Mouse (Mus musculus): ENCODE data around the gene Nxn.

Gene Nxn

DNA sequence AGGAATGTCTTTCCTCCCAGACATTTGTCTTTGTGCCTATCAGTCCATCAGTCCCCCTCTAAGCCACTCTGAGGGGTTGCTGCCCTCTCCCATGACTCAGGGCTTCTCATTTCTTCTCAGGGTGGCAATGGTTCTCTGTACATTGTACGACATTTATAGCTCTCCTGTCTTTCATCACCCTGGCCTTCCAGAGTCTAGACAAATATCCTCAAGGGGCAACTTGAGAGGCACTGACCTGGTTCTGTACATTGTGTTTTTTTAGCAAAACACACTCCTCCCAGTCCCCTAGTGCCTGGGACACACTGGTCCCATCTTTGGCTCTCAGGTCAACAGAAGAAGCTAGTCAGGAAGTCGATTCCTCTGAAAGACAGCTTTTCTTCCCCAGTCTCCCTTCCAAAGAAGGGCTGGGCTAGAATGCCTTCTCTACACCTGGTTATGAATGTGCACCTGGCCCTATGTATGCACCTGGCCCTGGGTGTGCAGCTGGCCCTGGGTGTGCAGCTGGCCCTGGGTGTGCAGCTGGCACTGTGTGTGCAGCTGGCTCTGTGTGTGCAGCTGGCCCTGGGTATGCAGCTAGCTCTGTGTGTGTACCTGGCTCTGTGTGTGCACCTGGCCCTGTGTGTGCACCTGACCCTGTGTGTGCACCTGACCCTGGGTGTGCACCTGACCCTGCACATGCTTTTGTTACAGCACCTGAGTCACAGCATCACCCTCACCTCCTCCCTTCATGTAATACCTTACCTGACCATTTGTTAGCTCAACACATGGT lies 70.2 kb downstream of the Nxn start:
- DNase-seq = no peak

DNA sequence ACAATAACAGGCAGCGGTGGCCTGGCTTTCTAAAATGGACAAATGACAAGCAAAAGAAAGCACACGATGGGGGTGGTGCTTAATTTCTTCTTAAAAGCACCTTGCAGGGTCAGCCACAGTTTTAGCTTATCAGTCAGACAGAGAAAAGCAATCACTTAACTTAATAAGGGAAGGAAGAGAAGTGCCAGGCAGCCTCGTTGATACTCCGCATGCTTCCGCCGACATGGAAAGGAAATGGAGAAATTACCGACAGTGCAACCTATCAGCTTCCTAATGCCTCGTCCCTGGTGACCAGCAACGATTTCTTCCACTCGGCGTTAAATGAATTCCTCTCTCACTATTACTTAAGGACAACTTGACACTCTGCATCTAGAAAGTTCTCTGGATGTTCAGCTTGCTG lies 70.9 kb downstream of the Nxn start:
- no peak for DNase-seq

DNA sequence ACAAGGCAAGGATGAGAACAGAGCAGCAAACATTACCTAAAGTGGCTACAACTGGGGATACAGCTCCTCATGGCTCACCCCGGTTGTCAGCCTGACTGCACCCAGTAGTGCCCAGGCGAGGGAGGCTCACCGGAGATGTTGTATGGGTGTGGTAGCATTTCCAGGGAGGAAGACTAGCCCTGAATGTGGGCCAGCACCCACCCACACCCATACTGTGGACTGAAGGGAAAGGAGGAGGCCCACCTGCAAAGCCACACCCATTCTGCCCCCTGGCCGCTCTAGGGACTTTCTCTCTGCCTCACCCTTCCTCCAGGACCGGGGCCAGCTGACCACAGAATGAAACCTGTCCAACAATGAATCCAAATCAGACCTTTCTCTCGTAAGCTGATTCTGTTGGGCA lies 72.3 kb downstream of the Nxn start:
- no peak for DNase-seq

DNA sequence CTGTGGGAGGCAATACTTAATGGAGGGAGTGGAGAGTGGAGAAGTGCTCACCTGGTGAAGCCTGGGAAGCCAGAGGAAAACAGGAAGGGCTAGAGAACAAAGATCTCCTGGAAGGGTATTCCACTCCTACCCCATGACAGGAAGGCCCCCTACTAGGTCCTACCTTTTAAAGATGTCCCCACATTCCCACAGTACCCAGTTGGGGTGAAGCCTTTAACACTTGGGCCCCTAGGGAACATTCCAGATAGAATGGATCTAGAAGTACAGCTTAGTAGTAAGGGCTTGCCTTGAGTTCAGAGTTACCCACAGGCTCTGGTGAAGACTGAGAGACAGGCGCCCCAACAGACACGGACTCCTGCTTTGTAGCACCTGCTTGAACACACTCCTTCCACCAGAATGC lies 72.9 kb downstream of the Nxn start:
- no peak for DNase-seq

DNA sequence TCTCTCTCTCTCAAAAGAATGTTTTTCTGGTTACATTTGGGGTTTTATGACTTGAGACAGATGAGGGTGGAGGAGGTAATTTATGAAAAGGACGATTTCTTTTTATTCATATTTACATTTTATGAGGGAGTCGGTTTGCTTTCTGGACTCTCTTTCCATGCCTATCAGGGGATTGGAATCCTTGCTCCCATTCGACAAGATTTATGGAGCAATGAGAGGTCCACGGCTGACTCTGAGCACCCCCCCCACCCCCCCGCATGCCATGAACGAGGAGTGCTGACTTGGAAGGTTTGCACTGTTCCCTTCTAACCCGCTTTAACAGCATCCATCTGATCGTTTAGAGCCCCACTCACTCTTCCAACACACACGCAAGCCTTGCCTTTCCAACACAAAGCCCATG lies 74.1 kb downstream of the Nxn start:
- no peak for DNase-seq

DNA sequence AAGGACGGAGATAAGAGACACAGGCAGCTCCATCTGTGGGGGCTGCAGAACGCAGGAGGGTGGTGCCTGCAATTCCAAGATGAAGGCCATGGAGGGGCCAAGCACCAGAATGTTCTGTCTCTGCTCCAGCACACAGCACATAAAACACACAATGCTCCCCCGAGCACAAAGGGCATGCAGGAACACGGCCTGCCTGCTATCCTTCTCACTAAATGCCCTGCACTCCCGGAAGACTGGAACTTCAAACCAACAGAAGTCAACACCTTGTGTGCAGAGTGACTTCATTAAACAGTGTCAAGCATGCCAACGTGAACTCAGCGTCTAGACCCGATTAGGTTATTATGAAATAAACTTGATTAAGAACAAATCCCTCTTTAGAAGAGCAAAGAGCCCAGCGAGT lies 74.7 kb downstream of the Nxn start:
- DNase-seq = no peak

DNA sequence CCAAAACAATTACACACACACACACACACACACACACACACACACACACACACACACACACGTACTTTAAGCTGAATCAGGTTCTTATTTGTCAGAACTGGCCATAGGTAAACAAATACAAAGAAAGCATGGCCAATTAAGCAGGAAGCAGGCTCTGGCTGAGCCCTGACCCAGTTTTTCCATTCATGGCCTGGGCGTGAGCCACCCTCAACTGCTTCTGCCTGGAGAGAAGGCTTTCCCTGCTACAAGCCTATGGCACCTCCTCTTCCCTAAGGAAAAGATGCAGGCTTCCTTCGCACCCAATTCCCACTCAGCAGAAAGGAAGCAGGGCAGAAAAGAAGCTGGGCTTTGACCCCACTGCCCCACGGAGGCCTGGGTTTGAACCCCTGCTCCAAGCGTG lies 76.0 kb downstream of the Nxn start:
- no peak for DNase-seq

DNA sequence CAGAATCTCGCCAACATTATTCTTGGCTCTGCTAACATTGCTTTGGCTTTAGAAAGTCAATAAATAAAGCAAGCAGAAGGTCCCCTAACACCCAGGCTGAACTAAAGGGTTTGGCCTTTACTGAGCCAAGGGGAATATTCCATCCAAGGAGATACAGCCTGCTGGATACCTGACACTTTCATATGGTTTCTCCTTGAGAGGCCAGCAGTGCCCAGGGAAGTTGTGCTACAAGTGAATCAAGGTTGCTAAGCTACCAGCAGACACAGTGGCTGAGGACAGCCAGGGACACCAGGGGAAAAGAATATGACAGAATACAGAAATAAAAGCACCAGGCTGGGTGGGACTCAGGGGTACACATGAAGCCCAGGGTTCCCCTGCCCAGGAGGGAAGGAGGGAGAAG lies 76.9 kb downstream of the Nxn start:
- no peak for DNase-seq

DNA sequence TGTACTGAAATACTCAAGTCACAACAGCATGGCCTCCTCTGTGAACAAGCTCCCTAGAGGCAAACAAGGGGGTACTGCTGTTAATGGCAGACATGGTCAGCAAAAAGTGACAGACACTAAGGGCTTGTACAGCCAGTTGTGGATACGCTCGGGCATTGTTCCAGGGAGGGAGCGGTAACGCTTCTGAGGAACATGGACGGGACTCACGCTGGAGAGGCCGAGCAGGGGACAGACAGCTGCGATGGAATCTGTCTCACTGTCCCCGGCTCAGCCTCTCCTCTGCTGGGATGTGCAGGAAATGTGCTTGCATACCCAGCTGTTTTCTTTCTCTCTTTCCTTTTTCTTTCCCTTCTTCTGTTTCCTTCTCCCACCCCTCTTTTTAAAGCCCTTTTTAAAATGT lies 78.5 kb downstream of the Nxn start:
- no peak for DNase-seq

DNA sequence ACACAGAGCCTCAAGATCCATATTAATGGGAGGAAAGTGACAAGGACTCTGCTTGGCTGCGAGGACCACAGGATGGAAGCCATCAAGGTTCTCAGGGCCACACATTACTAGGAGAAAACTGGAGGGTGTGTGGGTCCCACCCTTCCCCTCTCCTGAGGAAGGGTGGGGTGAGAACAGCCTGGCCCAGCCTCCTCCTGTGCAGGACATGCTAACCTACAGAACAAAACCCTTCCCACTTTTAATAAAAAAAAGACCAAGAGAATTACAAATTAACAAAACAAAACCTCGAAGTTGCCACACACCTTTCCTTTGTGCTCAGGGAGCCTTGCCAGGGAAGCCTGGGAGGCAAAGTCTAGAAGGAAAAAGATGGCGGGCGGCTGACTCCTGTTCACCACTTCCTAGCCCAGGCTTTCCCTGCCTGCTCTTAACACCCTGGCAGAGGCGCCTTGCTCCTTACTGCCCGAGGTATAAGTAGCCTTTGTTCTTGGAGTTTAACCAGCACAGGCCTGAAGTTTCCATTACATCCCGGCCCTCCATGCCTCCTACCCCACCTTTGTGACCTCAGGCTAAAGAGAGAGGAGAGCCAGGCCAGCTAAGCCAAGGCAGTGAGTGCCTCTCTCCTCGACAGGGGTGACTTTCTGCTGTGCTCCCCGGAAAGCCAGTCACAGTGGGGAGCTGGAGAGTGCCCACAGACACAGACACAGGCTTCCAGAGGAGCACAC lies 79.1 kb downstream of the Nxn start:
- peak; percentile 18 to 39 for DNase-seq

DNA sequence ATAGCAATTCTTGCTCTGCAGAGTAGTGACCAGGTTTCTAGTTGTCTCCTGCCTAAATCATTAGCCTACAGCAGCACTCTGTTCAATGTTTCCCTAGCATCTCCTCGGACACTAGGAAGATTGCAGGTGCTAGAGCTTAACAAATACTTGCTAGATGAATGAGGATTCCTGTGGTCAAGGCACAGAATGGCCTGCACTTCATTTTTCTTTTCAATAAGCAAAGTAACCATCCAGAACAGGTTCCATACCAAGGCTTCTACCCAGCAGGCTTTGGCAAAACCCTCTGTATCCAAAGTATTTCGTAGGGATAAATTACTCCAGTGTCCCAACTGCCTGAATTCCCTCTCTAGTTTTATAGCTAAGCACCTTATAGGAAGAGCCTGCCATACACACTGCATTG lies 81.0 kb downstream of the Nxn start:
- DNase-seq = no peak

DNA sequence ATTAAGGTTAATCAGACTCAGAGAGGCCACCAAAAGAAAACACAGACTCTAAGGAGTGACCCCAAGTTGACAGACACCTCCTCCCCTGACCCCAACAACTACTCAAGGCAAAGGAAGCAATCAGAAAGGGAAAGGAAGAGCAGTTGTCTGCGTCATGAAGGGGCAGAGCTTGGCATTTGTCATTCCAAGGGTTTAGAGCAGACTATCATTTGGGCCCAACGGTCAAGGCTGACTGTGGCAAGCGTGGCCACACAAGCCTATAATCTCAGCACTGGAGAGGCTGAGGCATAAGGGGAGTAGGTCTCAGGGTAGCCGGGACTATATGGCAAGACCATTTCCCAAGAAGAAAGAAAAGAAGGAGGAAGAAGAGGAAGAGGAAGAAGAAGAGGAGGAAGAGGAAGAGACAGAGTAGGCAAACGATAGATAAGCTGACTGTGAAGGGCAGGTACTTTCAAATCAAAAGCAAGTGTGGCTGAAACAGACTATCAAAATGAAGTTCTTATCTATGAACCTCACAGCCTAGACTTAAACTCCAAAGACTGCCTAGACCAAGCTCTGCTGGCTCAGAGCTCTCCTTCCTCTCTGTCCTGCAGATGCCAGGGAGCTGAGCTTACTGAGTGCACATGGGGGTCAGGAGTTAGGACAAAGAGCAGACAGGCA lies 83.0 kb downstream of the Nxn start:
- no peak for DNase-seq

DNA sequence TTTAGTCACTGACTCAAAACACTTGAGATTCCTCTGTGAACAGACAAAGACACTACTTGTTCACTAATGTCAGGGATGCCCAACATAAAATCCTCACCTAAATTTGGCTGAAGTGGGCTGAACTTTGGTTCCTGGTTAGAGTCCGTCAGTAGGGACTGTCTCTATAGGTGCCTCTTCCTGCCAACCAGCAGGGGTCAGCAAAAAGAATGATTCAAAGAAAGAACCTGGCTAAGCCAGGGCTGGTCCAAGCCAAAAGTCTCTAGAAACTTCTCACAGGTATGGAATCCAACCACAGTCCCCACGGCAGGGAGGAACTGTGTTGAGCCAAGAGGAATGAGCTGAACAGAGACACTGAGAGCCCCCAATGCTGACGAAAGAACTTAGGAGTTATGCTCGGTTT lies 84.2 kb downstream of the Nxn start:
- DNase-seq = peak; percentile 55 to 59

DNA sequence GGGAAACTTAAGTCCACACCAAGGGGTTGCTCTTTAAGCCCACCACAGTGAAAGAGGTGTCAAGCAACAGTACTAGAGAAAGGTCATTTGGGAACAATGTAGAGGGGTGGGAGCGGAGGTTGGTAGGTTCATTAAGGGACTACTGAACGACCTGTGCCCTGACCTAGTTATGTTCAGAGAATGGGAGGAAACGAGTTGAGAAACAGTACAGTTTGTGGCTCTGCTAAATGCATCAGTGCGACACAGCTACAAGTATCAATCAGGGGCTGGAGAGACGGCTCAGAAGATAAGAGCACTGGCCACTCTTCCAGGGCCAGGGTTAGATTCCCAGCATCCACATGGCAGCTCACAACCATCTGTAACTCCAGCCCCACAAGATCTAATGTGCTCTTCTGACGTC lies 84.8 kb downstream of the Nxn start:
- no peak for DNase-seq

DNA sequence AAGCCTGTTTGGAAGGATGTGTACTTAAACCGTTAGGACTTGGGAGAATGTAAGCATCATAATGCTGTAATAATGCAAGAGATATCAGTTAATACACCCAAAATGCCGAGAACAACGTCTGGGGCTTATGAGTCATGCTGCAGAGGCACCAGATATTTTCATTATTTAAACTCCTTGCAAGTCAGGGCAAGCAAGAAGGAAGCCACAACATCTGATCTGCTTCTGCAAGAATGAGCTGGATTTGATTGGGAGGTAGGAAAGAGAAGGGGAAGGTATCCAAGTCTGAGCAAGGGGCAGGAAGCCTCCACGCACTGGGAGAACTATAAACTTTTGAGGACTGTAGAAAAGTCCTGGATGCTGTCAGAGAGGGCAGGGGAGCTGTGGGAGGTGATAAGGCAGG lies 86.1 kb downstream of the Nxn start:
- no peak for DNase-seq

DNA sequence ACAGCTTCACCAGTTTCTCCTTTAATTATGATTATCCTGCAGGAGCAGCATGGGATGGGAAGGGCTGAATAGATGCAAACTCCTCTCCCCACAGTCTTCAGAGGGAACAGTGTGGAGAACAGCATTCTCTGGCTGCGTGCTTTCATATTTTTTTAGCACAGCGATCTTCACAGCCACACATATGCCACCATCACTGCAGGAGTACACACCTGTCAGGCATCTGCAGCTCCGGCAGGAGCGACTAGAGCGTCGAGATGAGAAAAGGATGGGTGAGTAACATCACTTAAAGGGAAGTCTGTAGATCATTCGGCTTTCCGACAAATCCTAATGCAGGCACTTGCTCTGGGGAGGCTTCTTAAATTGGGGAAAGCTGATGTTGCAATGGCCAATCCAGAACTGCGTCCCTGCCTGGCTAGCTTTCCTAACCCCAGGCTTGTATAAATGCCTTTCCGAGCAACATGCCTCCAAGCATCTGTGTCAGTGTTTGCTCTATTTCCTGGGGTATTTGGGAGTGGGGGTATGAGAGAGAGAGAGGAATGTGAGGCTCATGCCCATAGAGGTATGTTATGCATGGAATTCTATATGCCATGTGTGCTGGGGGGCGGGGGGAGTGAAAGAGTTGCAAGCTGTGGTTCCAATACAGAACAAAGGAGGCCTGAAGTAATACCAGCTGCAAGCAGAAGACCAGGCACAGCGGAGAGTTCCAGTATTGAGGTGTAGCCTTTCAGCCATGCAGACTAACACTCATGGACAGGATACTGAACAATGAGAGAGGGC lies 87.5 kb downstream of the Nxn start:
- DNase-seq = no peak

DNA sequence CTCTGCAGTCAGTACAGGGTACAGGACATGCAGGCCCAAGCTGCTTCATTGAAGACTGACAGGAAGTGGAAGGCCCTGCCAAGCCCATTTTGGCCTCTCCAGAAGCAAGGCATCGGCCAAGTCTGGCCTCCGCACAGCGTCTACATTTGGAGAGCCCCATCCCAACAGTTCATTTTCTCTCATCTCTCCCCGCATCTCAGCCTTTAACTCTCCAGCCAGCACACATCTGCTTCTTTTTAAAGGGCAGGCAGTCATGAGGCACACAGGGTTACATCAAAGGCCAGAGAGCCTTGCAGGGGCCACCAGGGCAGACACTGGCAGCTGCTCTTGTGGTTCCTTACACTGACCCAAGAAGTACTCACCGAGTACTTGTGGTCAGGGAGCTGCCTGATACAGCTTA lies 89.1 kb downstream of the Nxn start:
- DNase-seq = peak in 1 of 2 experiments; percentile 30

DNA sequence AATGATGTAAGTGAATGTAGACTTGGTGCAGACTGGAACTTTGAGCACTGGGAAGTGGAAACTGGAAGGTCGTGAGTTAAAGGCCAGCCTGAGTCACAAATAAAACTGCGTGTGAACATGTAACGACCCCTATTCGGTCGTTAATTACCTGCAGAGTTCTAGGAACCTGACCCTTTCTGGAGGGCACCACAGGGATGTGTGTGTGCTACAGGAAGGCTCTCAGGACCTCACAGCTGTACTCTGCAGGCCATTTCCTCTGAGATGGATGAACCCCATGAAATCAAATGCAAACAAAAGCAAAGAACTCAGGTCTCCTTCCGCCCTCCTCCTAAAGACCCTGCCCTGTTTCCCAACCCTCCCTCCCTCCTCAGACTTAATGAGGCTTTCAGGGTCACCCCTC lies 89.9 kb downstream of the Nxn start:
- DNase-seq = no peak

DNA sequence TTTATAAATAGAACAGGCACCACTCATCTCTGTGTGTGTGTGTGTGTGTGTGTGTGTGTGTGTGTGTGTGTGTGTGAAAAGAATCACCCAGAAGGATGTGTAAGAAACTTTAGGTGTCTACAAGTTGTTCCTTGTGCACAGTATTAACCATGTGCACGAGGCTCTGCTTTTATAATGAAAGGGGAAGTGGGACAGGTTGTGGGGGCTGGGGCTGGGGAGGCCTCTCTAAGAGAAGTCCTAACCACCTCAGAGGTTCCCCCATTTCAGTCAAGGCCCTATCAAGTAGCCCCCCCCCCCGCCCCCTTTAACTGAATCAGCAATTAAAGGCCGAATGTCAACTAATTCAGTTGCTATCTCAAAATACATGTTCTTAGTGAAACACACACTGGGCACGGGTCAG lies 92.2 kb downstream of the Nxn start:
- DNase-seq = no peak

DNA sequence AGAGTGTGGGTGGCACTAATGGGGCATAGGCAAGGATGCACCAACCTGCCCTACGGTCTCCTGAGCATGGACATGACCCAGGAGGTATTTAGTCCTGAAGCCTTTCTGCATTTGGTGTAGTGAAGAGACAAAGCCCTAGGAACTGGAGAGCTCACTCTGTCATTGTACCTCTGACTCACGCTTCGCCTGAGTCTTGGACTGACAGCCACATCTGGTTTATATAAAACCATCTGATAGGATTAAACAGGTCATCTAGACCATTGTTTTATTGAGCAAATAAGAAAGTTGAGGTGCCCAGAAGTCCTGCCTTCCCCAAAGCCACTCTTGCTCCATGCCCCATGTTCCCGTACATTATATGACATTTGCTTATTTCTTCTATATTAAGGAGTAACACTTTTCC lies 93.4 kb downstream of the Nxn start:
- no peak for DNase-seq

DNA sequence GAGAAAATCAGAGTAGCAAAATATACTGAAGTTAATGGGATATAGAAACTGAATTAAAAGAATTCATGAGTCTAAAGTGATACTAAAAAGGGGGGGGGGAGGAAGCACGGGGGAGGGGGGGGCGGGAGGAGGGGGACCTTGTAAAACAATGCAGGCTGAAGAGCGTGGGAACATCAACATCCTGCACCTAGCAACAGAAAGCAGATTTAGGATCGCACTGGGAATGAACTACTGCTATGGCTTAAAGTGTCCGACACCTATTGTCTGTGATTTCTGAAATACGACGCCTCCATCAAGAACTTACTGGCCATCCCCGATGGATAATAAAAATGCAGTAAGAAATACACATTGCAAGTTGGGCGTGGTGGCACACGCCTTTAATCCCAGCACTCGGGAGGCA lies 95.6 kb downstream of the Nxn start:
- peak in 1 of 2 experiments; percentile 41 for DNase-seq

DNA sequence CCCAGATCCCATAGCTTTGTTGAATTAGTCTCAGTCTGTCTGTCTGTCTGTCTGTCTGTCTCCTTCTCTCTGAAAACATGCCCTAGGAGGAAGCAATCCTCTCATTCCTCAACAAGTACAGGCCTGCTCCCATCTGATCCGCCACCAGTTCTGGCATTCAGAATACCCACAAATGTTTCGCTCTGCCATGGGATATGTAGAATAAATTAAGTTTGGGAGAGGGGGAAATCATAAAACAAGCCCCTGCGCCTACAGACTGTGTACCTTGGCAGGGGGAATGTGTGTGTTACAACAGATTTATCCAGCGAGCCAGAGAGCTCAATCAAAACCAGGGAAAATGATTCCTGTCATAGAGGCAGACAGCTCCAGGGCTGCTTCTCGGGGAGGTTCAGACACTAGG lies 98.1 kb downstream of the Nxn start:
- no peak for DNase-seq

DNA sequence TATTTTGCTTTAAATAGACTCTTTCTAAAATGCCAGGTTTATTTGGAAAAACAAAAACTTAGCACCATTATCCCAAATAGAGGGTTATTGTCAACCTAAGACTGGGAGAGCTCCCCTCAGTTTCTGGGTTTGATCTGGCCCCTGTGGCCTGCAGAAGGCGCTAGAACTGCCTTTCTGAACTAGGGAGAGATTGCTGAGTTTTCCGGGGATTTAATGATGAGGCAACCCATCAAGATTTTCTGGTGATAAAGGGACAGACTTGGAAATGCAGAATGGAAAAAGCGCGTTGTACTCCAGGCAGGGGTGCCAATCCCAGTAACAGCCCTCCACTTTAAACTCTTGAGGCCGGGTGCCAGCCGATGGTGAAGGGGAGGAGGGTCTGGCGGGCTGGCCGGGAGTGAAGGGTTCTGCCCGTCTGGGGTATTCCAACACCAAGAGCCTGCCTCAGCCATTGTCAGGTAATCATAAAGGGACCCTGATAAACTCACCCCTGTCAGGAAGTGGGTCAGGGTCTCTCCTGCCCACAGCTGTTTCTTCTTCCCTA lies 100.4 kb downstream of the Nxn start:
- no peak for DNase-seq
